Mouse (Mus musculus): ENCODE measurements at regions not wholly inside any gene's neighbourhood (a gene's known extent, or its start where the extent isn't known, plus 50 kb on each side); places are given as distances from the start of the nearest gene placed in this dataset.
"Not testable (repeated sequence)": the region's sequence is repeated elsewhere in the genome, so short reads cannot be mapped to it uniquely, and the experiment has no call there.

DNA sequence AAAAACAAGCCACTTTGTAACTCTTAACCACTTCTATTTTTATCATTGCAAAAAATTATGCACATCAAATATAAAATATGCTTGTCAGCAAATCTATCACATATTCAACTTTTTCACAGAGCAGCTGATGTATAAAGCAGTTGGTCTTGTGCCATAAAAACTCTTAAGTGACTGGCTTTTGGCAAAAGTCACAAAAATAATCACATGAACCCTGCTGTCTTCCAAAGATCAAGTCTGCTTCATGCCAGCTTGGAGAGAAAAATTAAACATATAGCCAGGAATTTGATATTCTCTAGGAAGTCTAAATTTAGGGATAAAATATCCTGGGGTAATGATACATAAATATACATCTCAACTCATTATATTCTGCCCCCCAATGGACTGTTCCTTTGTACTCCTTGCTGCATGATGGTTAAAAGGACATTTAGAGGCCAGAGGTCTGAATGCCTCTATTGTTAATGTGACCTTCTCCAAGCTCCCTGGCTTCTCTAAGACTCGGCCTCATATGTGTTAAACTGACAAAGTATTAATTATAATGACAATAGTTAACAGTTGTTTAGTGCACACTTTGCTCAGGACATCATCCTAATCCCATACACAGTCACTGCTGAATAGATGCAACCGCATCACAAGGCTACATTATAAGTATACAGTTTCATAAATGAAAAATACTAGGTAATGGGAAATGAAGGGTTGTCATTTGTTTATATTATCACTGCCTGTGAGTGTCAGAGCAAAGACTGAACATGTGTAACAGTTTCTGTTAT is 422.9 kb upstream of the Hs3st1 start:
- DNase-seq: no peak

DNA sequence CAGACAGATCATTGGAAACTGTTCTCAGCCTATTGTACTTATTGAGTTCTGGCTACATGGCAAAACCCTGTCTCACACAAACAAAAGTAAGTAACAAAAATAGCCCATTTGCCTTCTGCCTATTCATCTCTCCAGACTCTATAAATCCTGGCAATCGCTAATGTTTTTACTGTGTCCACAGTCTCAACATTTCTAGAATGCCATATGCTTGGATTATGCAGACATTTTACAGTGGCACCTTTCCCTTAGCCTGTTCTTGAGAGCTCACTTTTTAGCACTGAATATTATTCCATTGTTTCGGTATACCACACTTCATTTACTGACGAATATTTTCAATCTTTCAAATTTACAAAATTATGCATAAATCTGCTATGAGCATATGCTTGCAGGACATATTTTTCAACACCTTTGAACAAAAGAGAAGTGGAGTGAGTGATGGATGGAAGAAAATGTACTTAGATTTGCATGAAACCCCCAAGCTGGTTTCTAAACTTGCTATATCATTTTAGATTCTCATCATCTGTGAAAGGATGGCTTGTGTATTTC is 381.5 kb upstream of the Hs3st1 start:
- no peak for DNase-seq

DNA sequence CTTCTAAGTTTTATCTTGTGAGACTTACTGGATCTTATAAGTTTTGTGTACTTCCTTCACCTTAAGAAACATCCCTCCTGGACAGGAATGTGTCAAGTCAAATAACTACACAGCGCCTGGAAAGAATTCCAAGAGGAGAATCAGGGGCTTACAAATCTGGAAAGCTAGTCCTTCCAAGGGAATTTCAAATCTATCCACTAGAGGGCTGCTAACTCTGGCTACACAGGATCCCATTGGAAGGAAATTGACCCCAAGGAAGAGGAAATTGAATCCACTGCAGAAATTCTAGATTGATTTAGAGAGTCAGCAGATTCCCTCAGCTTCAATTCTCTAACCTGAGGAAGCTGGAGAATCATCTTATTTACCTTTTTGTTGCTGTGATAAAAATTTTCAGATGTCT is 369.1 kb upstream of the Hs3st1 start:
- no peak for DNase-seq

DNA sequence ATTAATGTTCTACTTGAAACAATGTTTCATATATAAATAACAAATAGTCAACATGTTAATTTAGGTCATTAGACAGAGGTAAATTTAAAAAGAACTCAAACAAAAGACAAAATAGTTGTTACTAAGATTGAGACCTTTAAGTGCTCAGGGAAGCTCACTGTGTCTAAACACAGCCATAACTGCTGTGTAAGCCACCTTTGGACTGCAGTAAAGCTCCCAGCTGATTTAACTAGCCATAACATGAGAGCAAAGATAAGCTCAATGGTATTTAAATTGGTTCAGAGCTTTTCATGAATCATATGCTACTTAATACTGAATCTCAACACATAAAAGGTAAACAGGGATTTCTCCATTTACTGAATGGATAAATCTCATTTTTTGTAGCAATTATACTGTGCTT is 361.6 kb upstream of the Hs3st1 start:
- DNase-seq: no peak

DNA sequence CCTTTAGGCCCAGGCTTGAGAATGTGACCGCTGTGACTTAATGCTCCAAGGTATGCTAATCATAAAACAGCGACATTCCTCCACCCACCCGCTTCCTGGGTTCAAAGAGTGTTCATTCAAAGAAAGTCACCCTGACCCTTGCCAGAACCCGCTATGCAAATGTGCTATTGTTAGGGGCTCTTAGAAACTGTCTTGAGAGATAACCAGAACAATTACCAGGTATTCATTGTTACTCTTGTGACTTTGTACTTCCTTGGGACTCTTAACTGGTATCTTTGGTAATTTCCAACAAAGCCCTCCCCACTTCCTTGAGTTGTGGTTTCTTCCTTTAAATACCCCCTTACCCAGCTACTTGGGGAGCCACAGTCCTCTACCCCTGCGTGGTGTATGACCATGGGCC is 334.3 kb upstream of the Hs3st1 start:
- DNase-seq: not testable (repeated sequence)

DNA sequence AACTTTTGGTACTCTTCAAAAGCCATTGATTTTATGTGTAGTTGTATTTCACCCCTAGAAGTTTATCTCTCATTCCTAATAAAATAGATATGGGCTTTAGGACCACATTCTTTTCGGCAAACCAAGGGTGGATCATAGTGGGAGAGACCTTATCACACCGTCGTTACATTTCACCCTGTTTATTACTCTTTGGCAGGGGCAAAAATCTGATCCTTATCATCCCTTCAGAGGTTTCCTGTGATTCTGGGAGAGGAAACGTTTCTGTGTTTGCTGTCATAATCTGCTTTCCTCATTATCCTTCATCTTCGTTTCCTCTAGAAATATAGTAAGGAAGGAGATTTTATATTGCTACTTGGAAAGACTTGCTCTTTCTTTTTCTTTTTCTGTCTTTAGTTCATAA is 290.0 kb upstream of the Hs3st1 start:
- no peak for DNase-seq

DNA sequence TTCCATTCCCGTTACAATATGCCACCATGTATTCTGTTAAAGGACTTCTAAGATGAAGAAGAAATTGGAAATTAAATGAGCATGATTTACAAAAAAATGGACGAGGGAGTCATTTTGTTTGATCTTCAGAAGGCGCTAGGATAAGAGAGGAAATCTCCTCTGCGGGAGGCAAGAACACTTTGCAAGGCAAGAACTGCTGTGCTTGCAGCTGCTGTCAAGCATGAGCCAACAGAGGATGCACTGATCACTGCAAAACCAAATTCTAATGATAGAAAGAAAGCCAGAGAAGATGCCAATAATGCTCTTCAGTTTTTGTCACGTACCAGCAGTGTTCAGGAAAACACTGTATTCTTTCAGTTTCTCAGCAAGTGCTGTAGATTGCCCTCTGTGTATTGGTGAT is 279.2 kb upstream of the Hs3st1 start:
- DNase-seq: no peak

DNA sequence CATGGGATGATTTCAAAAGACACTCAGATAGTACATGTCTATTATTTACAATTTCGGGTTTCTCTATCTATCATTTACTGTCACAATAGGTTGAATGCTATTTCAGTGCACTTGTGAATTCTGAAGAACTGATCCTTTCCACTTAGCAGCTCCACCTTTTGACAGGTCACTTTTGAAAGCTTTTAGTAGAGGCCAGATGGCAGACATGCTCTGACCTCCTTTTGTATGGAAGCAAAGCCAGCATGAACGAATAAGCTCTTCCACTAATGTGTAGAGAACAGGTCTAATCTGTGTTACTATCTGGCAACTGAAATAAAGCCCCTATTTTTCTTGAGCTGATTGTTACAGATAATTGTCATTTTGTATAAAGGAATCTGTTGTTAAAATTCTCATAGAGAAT is 278.4 kb upstream of the Hs3st1 start:
- DNase-seq: no peak

DNA sequence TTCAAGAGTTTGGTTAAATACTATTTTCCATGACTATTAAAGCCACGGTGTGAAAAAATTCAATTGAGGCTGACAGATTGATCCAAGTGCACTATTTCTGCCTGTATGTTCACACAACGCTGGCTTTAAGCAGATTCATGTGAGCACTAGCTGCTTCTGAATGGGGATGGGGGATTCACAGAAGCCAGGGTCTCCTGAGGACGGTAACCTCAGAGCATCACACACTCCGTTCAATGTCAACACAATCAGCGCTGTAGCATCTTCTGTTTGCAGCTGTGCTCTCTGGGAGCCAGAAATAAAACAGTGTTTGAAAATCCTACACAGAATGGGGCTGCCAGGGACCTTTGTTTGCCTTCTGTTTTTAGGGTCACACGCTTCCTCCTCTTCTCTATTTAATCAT is 275.0 kb upstream of the Hs3st1 start:
- DNase-seq: no peak

DNA sequence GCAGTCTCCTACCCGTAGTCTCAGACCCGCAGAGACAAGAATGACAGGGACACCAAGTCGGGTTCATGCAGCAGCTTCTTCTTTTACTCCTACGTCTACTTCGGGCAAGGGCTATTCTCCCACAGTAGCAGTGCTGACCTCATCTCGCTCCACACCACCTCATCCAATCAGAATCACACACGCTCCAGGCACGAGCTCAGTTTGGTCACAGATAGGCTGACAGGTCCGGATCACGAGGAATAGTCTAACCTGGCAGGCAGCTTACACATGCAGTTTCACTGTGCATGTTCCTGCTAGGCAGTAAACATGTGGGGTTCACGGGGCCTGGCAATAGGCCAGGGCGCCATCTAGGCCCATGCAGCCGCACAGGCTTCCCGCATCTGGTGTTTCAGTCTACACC is 260.7 kb upstream of the Hs3st1 start:
- DNase-seq: no peak

DNA sequence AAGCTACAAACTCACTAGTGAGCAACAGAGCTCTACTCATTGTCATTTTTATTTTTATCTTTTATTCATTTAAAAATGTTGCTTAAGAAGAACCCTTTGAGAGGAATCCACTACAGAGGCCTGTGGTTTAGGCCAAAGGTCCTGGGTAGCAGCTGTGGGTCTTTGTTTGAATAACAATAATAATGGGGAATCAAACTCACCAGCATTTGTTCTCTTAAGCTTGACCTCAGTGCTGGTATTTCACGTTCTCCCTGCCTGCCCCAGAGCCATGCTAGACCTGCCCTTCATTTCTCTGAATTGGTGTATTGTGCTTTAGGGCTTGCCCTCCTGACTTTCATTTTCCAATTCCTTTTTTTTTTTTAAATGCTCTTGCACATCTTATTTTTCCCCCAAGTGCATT is 232.8 kb upstream of the Hs3st1 start:
- no peak for DNase-seq

DNA sequence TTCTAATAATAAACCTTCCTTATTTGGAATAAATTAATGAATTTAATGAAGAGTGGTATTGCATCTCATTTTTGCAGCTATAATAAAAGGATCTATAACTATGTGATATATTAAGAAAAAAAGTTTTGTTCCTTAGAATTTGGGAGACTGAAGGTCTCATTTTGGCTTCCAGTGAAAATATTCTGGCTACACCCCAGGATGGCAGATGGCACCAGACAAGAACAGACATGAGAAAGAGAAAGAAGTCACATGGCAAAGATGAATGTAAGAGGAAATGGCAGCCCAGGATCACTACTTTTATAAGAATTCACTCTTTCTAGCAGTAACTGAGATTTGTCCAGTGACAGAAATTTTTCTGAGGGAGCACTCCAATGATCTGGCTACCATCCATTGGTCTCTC is 209.1 kb upstream of the Hs3st1 start:
- DNase-seq: no peak

DNA sequence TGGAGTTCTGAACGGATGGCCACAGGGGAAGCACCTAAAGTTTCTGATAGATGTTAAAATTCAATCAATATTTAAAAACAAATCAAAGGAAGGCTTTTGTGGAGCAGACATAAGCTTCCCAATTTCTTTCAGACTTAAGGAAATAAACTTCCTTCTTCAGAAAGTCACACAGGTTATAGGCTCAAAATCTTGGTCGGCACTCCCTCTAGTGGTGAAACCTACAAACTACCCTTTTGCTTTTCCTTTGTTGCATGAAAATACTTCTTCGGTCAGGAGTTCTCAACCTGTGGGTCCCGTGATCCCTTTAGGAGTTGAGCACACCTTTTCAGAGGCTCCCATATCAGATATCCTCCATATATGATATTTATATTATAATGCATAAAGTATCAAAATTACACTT is 205.7 kb upstream of the Hs3st1 start:
- peak in 1 of 2 experiments; percentile 4 for DNase-seq

DNA sequence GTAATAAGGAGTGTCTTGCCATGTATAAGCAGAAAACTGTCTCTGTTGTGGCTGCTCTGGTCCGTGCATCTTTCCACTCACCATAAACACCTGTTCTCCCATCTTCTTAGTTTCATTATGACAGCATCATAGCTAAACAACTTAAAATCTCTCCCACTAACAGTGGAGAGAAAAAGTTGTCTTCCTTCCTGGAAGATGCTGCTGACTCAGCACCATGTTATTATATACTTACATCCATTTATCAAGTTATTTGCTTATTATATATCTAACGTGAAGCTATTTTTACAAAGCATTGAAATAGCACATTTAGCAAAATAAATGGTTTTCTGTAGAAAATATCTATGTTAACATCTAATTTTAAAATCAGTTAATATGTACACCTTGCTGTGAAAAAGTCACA is 180.3 kb upstream of the Hs3st1 start:
- DNase-seq: no peak

DNA sequence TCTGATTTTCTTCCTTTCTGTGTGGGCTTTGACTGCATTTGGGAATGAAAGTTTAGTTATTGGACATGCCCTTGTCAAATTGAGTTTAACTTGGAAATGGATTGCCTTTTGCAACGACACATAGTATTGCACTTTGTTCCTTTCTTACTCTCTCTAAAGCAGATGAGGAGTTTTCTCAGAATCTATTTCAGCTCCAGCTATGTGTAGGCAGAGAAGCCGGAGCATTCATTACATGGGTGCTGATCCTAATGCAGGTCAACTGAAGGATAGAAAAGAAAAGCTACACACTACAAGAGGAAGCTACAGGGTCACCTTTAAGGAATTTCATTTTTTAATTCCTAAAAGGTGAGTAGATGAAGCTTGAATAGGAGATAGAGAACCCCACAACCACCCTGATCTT is 176.6 kb upstream of the Hs3st1 start:
- DNase-seq: no peak

DNA sequence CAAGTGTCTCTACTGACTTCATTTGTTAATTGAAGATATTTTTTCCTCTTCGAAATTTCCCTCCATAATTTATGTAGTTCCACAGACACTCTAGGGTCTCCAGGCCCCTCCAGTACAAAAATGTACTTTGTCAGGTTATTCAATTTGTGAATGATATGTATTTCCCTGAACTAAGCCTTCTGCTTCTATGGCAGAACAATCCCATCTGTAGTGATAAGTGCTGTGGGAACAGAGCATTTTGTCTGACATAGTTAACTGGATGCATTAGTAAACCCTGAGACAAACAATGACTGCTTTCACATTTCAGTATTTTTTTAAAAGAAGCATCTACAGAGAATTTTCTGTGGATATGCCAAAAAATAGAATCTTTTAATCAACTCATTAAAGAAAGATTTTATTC is 154.1 kb upstream of the Hs3st1 start:
- no peak for DNase-seq

DNA sequence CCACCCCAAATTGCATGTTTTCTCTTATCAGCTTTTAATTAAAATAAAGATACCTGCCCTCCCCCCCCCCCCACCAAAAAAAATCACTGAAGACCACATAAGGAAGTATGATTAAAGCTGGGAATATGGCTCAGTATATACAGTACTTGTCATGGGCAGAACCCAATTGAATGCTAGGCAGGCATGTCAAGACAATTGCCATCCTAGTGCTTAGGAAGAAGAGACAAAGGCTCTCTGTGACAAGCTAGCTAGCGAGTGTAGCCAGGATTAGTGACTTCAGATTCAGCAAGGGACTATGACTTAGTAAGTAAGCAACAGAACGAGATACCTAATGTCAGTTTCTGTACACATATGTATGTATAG is 116.4 kb upstream of the Hs3st1 start:
- DNase-seq: no peak

DNA sequence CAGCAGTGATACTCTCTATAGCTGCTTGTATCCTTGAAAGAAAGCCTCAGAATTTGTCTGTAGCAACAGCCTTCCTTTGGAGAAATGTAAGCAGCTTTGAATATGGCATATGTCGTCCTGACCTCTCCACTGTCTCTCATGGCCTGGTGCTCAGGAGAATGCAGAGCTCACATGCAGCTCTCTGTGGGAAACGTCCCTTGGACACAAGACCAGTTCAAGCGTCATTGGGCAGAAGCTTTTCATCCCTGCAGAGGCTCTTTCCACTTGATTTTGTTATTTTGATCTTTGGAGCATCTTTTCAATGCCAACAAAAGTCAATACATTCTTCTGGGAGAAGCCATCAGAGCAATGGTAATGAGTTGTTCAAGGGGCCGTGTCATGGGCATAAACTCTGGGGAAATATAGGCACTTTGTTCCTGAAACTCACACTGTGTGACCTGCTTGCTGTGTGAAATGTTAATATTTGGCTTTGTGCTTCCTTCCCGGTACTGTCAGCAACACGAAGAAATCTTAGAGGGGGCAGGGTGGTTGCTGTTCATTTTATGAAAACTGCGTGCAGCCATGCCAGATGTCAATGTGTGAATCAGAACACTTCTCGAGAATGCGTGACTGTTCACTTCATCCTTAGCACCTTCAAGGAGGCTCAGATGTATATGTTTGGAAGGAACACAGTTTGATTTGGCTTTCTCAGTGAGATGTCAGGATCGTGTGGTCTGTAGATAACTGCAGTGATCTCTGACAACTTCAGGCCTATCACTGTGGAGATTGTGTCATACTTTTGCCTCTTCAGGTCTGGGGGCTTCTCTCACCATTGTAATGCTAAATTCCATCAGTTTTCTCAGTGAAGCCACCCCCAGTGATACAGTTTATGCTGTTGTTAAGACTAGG is 115.8 kb upstream of the Hs3st1 start:
- DNase-seq: no peak

DNA sequence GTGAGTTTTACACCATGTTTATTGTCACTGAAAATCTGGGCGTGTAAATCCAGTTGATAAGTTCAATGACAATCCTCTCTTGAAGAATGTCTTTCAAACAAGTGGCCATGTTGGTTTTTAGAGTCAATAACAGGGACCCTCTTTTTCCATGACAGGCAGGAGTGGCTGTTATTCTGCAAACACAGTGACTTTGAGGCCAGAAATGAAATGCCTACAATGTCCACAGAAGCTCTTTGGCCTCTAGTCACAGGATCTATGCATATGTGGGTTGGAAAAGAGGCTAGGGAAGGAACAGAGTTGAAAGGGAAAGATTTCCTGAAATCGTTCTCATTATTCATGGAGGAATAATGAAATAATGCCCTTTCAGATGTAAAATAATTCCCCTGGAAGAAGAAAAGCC is 101.9 kb upstream of the Hs3st1 start:
- no peak for DNase-seq

DNA sequence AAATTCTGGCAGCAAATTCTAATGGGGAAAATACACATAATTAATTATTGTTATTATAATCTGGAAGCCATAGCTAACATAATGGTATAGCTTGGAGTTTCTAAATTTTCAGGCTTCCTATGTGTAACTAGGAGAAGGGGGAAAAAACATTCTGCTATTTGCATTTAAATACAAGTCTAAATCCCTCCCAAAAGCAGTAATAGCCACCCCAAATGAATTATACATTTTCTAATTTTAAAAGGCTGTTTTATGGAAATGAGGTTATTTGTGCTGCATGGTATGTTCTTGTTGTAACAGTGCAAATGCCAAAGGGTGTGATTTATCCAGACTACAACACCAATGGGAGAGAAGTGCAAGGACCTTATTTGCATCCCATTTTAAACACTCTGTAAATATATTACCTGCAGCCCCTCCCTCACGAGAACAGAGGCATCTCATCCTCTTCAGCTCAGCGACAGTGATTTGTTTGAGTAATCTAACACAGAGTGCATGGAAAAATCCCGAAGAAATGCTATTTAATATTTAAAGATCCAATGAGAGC is 101.4 kb upstream of the Hs3st1 start:
- no peak for DNase-seq

DNA sequence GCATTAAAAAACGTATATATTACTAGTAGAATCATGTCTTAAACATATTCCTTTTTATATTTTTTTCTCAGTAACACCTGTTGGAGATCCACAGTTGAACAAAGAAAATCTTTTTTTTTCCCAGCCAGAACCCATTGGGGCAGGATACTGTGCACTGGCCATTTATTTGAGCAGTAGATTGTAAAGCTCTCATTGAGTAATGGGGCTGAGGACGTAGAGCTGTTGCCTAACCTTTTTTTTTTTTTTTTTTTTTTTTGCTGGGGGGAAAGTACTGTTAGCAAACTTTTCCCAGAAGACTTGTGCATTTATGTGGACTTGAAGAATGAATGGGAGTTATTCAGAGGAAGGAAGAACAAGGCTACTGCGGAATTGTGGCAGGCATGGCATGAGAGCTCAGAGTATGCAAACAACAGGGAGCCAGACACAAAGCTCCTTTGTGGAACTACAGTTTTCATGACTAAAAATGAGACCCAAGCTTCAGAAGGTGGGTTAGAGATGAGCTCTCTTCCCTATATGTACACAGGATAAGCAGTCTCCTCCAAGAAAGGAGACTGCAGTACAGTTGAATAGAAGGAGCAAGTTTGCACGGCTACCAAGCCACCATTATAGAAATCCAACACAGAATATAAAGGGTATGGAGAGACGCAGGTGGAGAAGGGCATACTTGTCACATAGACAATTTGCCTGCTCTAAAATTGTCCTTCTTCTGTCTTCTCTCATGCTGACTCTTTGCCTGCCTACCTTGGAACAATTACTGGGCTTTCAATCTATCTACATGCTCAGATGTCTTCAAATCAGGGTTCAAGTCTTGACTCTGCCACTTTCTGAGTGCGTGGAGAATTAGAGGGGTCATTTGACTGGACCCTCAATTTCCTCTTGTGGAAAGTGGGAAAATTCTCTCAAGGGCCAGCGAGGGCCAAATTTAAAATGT is 100.7 kb upstream of the Hs3st1 start:
- DNase-seq: no peak

DNA sequence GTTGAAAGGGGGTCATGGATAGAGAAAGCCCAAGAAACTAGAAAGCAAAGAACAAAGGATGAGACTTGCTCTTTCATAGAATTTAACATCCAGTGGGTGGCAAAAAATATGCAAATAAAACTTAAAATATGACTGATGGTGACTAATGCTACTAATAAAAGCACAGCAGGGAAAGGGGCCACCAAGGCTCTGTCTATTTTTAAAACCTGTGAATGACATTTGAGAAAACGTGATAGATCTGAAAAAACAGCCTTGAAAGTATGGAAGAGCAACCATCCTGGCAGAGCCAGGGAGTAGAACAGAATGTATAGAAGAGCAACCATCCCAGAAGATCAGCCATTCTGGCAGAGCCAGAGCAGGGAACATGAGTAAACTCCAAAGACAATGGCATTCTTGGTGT is 91.9 kb upstream of the Hs3st1 start:
- DNase-seq: no peak

DNA sequence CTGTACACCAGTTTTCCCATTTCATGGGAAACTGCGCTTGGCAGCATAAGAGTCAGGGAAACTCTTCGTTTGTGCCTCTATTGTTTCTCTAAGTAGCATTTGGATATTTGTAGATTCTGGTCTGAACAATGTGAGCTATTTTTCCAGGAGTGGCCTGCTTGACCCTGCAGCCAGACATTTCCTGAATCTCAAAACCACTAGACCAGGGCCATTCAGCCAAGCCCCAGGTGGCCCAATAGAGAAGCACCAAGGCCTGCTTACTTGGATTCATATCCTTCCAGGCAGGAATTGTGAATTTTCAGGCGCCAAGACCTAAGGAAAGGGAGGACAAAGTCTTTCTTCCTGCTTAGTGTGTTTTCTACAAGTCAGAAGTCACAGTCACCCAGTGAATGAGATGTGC is 85.9 kb upstream of the Hs3st1 start:
- no peak for DNase-seq
